Mouse (Mus musculus): ENCODE results near the gene Zcchc18. TPM values are rescaled to one million over a fixed set of nuclear protein-coding genes. Genes with fewer than 3 reads are reported as not detected.
"Not testable (repeated sequence)": the region's sequence is repeated elsewhere in the genome, so short reads cannot be mapped to it uniquely, and the experiment has no call there.

Gene Zcchc18
- polyA plus RNA-seq (2014; fragmentation: Nextera tagmentation; extraction: Ambion mirVana) = 90.7 and 98.9 TPM in 2 replicates

- no peaks in the 10 kb centered on the region for H3K27me3 ChIP-seq (ENCODE audit: control insufficient read depth, insufficient read depth, low read length)
- peak; percentile 79 for DNase-seq (ENCODE audit: low spot score)
These were observed at the start of gene Zcchc18 for GRCm38 (mm10) chrX:136992978-136993547. Gene Zcchc18, plus strand, starts transcription at chrX:136993155.

GRCm38 (mm10) chrX:136957583-136958279 lies 35.2 kb upstream of the Zcchc18 start:
- peak; percentile 53 for DNase-seq (ENCODE audit: low spot score)
- not testable (repeated sequence) for H3K27ac ChIP-seq (ENCODE audit: low read depth, low read length); H3K27me3 ChIP-seq (ENCODE audit: control insufficient read depth, insufficient read depth, low read length); H3K9me3 ChIP-seq (ENCODE audit: control insufficient read depth, low read length); H3K36me3 ChIP-seq (ENCODE audit: control insufficient read depth, insufficient read depth, low read length); H3K9ac ChIP-seq (ENCODE audit: low read depth, low read length); H3K4me1 ChIP-seq (replicated peaks; ENCODE audit: control insufficient read depth, insufficient read depth, low read length)
- ATAC-seq (ENCODE audit: low FRiP score) = peak; percentile 98
- 22% methylated on average over 13 of the region's 13 CpGs for WGBS
- peak overlapping the region; percentile 14; the same call in 1 of the 2 replicates for H3K4me2 ChIP-seq (replicated peaks; ENCODE audit: low read depth, low read length)
- peak overlapping the region; percentile 22; the same call in 1 of the 2 replicates for H3K4me3 ChIP-seq (ENCODE audit: low read depth, low read length)

More at GRCm38 (mm10) chrX:136992978-136993547, at the start of gene Zcchc18:
- WGBS = 17% methylated on average over 25 of the region's 26 CpGs
- H3K27ac ChIP-seq (ENCODE audit: low read depth, low read length) = peak within 1 kb of the TSS; percentile 62
- H3K4me2 ChIP-seq (replicated peaks; ENCODE audit: low read depth, low read length) = peak within 1 kb of the TSS; percentile 43
- H3K9ac ChIP-seq (ENCODE audit: low read depth, low read length) = peak within 1 kb of the TSS; percentile 42
- peak; percentile 98 for ATAC-seq (ENCODE audit: low FRiP score)
- H3K36me3 ChIP-seq (ENCODE audit: control insufficient read depth, insufficient read depth, low read length) = no peaks in the 10 kb centered on the region
- H3K4me3 ChIP-seq (ENCODE audit: low read depth, low read length) = peak within 1 kb of the TSS; percentile 39
- no peaks in the 10 kb centered on the region for H3K9me3 ChIP-seq (ENCODE audit: control insufficient read depth, low read length)
- no peaks in the 10 kb centered on the region for H3K4me1 ChIP-seq (replicated peaks; ENCODE audit: control insufficient read depth, insufficient read depth, low read length)

GRCm38 (mm10) chrX:136958300-136958699 lies 34.7 kb upstream of the Zcchc18 start:
- H3K9ac ChIP-seq (ENCODE audit: low read depth, low read length); H3K27me3 ChIP-seq (ENCODE audit: control insufficient read depth, insufficient read depth, low read length); DNase-seq (ENCODE audit: low spot score); H3K27ac ChIP-seq (ENCODE audit: low read depth, low read length); H3K36me3 ChIP-seq (ENCODE audit: control insufficient read depth, insufficient read depth, low read length); H3K4me1 ChIP-seq (replicated peaks; ENCODE audit: control insufficient read depth, insufficient read depth, low read length); H3K4me3 ChIP-seq (ENCODE audit: low read depth, low read length); H3K9me3 ChIP-seq (ENCODE audit: control insufficient read depth, low read length): not testable (repeated sequence)
- ATAC-seq (ENCODE audit: low FRiP score) = peak; percentile 28; the same call in 1 of the 2 replicates
- H3K4me2 ChIP-seq (replicated peaks; ENCODE audit: low read depth, low read length) = peak overlapping the region; percentile 14; the same call in 1 of the 2 replicates
- 66% methylated on average over 5 of the region's 5 CpGs for WGBS

- no peaks in the 10 kb centered on the region for H3K36me3 ChIP-seq (ENCODE audit: control insufficient read depth, insufficient read depth, low read length)
These were observed 33.3 kb upstream of the Zcchc18 start for GRCm38 (mm10) chrX:136959688-136960087.

GRCm38 (mm10) chrX:136975397-136975796 lies 17.6 kb upstream of the Zcchc18 start, which contains the start of gene Tmsb15b2:
Gene Tmsb15b2, minus strand, starts transcription at chrX:136975497.
- ATAC-seq (ENCODE audit: low FRiP score); DNase-seq (ENCODE audit: low spot score); H3K9ac ChIP-seq (ENCODE audit: low read depth, low read length); H3K27me3 ChIP-seq (ENCODE audit: control insufficient read depth, insufficient read depth, low read length); H3K27ac ChIP-seq (ENCODE audit: low read depth, low read length); H3K4me1 ChIP-seq (replicated peaks; ENCODE audit: control insufficient read depth, insufficient read depth, low read length); H3K9me3 ChIP-seq (ENCODE audit: control insufficient read depth, low read length); H3K36me3 ChIP-seq (ENCODE audit: control insufficient read depth, insufficient read depth, low read length): not testable (repeated sequence)
- Histone ChIP-seq H3K4me3 (ENCODE audit: low read depth, low read length) (peak within 1 kb of the TSS; percentile 35), H3K4me2 (replicated peaks; ENCODE audit: low read depth, low read length) (peak within 1 kb of the TSS; percentile 49)
- WGBS = 86% methylated on average over 6 of the region's 6 CpGs

More at GRCm38 (mm10) chrX:136959688-136960087, 33.3 kb upstream of the Zcchc18 start:
- Histone ChIP-seq H3K4me3 (ENCODE audit: low read depth, low read length) (no peak overlapping the region), H3K27me3 (ENCODE audit: control insufficient read depth, insufficient read depth, low read length) (no peaks in the 10 kb centered on the region), H3K4me2 (replicated peaks; ENCODE audit: low read depth, low read length) (no peak overlapping the region), H3K9me3 (ENCODE audit: control insufficient read depth, low read length) (no peaks in the 10 kb centered on the region), H3K4me1 (replicated peaks; ENCODE audit: control insufficient read depth, insufficient read depth, low read length) (no peaks in the 10 kb centered on the region), H3K27ac (ENCODE audit: low read depth, low read length) (no peak overlapping the region), H3K9ac (ENCODE audit: low read depth, low read length) (no peak overlapping the region)
- peak; percentile 14 for DNase-seq (ENCODE audit: low spot score)
- no peak for ATAC-seq (ENCODE audit: low FRiP score)
- 33% methylated on average over 2 of the region's 2 CpGs for WGBS

- Histone ChIP-seq H3K4me2 (replicated peaks; ENCODE audit: low read depth, low read length) (peak within 1 kb of the TSS; percentile 49), H3K27ac (ENCODE audit: low read depth, low read length) (no peak within 1 kb of the TSS), H3K4me3 (ENCODE audit: low read depth, low read length) (peak within 1 kb of the TSS; percentile 35), H3K4me1 (replicated peaks; ENCODE audit: control insufficient read depth, insufficient read depth, low read length) (no peaks in the 10 kb centered on the region), H3K36me3 (ENCODE audit: control insufficient read depth, insufficient read depth, low read length) (no peaks in the 10 kb centered on the region), H3K9me3 (ENCODE audit: control insufficient read depth, low read length) (no peaks in the 10 kb centered on the region), H3K27me3 (ENCODE audit: control insufficient read depth, insufficient read depth, low read length) (no peaks in the 10 kb centered on the region), H3K9ac (ENCODE audit: low read depth, low read length) (no peak within 1 kb of the TSS)
- ATAC-seq (ENCODE audit: low FRiP score) (peak; percentile 100), DNase-seq (ENCODE audit: low spot score) (peak; percentile 72)
- 24% methylated on average over 15 of the region's 15 CpGs for WGBS
These were observed 16.4 kb upstream of the Zcchc18 start, which contains the start of the genes Tmsb15l and Tmsb15b1 for GRCm38 (mm10) chrX:136976424-136977084. Gene Tmsb15l, minus strand, starts transcription at chrX:136976869. Gene Tmsb15b1, minus strand, starts transcription at chrX:136976874.

GRCm38 (mm10) chrX:136978616-136979015 lies 14.3 kb upstream of the Zcchc18 start:
- H3K27me3 ChIP-seq (ENCODE audit: control insufficient read depth, insufficient read depth, low read length) = no peaks in the 10 kb centered on the region
- no peak overlapping the region for H3K4me2 ChIP-seq (replicated peaks; ENCODE audit: low read depth, low read length)
- no peaks in the 10 kb centered on the region for H3K36me3 ChIP-seq (ENCODE audit: control insufficient read depth, insufficient read depth, low read length)
- no peak overlapping the region for H3K9ac ChIP-seq (ENCODE audit: low read depth, low read length)
- H3K4me1 ChIP-seq (replicated peaks; ENCODE audit: control insufficient read depth, insufficient read depth, low read length) = no peaks in the 10 kb centered on the region
- no peak for DNase-seq (ENCODE audit: low spot score)
- H3K27ac ChIP-seq (ENCODE audit: low read depth, low read length) = no peak overlapping the region
- H3K4me3 ChIP-seq (ENCODE audit: low read depth, low read length) = no peak overlapping the region
- ATAC-seq (ENCODE audit: low FRiP score) = no peak
- no peaks in the 10 kb centered on the region for H3K9me3 ChIP-seq (ENCODE audit: control insufficient read depth, low read length)

- Histone ChIP-seq H3K27me3 (ENCODE audit: control insufficient read depth, insufficient read depth, low read length) (no peaks in the 10 kb centered on the region), H3K4me2 (replicated peaks; ENCODE audit: low read depth, low read length) (no peak overlapping the region), H3K27ac (ENCODE audit: low read depth, low read length) (no peak overlapping the region), H3K9me3 (ENCODE audit: control insufficient read depth, low read length) (no peaks in the 10 kb centered on the region), H3K4me3 (ENCODE audit: low read depth, low read length) (no peak overlapping the region), H3K4me1 (replicated peaks; ENCODE audit: control insufficient read depth, insufficient read depth, low read length) (no peaks in the 10 kb centered on the region), H3K36me3 (ENCODE audit: control insufficient read depth, insufficient read depth, low read length) (no peaks in the 10 kb centered on the region), H3K9ac (ENCODE audit: low read depth, low read length) (no peak overlapping the region)
- ATAC-seq (ENCODE audit: low FRiP score) (no peak), DNase-seq (ENCODE audit: low spot score) (no peak)
These were observed 6.9 kb upstream of the Zcchc18 start for GRCm38 (mm10) chrX:136986039-136986438.

Measured in hindbrain, embryonic 11.5 days (tissue).